Mouse (Mus musculus): ENCODE data around the gene Gab2. TPM values are rescaled to one million over a fixed set of nuclear protein-coding genes. Genes with fewer than 3 reads are reported as not detected.

Gab2 gene
- polyA plus RNA-seq, 1 experiment from 2014 or later, result 6.6 TPM

DNA sequence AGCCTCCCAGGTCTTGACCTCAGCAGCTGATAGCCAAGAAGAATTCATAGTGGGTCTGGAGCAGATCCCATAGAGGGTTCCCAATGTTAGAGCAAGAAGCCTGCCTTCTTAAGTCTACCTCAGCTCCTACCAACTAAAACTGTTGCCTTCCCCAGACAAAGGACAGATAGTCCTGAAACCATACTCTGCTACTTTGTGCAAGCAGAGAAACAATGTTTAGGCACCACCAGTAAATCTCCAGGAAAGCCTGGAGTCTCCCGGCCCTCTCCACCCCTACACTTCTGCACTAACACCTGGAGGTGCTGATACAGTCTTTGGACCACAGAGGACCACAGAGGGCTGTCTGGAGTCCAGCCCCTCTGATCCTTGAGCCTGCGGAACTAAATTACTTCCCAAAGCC lies 263.3 kb downstream of the Gab2 start:
- no peaks in the 10 kb centered on the region for H3K27me3 ChIP-seq (replicated peaks; ENCODE audit: control insufficient read depth, insufficient read depth, low read length)
- 84% methylated on average over 2 of the region's 2 CpGs for WGBS

DNA sequence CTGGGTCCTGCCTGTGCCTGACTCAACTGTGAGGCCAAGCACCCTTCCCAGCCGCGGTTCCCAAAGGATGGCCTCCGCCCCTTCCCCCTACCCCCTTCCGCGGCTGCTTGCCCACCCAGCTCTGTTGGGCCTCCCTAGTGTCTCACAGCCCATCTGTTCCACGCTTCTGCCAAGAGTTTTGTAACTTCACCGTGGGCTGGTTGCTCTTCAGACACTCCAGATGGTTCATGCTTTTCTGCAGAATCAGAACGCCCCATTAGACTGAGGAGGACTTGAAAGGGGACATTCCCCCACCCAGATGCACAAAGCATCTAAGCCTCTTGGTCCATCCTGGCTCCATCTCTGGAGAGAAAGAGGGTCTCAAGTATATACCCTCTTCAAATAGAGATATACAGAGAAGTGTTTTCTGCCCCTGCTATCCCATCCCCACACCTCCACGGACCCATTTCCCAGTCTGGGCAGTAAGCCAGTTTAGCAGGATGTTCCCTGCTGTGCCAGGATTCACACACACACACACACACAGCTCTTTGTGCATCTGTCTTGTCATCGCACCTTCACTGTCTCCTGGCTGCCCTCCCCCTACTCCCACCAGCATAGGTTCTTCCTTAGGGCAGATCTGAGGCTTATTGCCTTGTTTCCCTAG lies 264.0 kb downstream of the Gab2 start:
- H3K9me3 ChIP-seq (ENCODE audit: control insufficient read depth, low read length), result no peaks in the 10 kb centered on the region
- no peaks in the 10 kb centered on the region for H3K36me3 ChIP-seq (ENCODE audit: control insufficient read depth, insufficient read depth, low read length)
- no peaks in the 10 kb centered on the region for H3K27me3 ChIP-seq (replicated peaks; ENCODE audit: control insufficient read depth, insufficient read depth, low read length)
- ATAC-seq (replicated peaks; ENCODE audit: low FRiP score) (no peak), DNase-seq (ENCODE audit: low spot score) (no peak)
- no peak overlapping the region for H3K27ac ChIP-seq (ENCODE audit: low read depth, low read length)
- H3K4me1 ChIP-seq (replicated peaks; ENCODE audit: control insufficient read depth, insufficient read depth, low read length), result peaks cover 10% of the 10 kb centered on the region; the same call in 1 of the 2 replicates
- no peak overlapping the region for H3K4me2 ChIP-seq
- no peak overlapping the region for H3K9ac ChIP-seq (ENCODE audit: low read depth, low read length)
- WGBS, result 66% methylated on average over 10 of the region's 10 CpGs
- no peak overlapping the region for H3K4me3 ChIP-seq (ENCODE audit: low read depth, low read length)

More for the DNA sequence above, 263.3 kb downstream of the Gab2 start:
- DNase-seq (ENCODE audit: low spot score) (no peak), ATAC-seq (replicated peaks; ENCODE audit: low FRiP score) (no peak)
- H3K36me3 ChIP-seq (ENCODE audit: control insufficient read depth, insufficient read depth, low read length), result no peaks in the 10 kb centered on the region
- H3K9me3 ChIP-seq (ENCODE audit: control insufficient read depth, low read length), result no peaks in the 10 kb centered on the region
- H3K4me2 ChIP-seq, result no peak overlapping the region
- H3K9ac ChIP-seq (ENCODE audit: low read depth, low read length), result no peak overlapping the region
- no peak overlapping the region for H3K27ac ChIP-seq (ENCODE audit: low read depth, low read length)
- no peak overlapping the region for H3K4me3 ChIP-seq (ENCODE audit: low read depth, low read length)
- peaks cover 10% of the 10 kb centered on the region; the same call in 1 of the 2 replicates for H3K4me1 ChIP-seq (replicated peaks; ENCODE audit: control insufficient read depth, insufficient read depth, low read length)

DNA sequence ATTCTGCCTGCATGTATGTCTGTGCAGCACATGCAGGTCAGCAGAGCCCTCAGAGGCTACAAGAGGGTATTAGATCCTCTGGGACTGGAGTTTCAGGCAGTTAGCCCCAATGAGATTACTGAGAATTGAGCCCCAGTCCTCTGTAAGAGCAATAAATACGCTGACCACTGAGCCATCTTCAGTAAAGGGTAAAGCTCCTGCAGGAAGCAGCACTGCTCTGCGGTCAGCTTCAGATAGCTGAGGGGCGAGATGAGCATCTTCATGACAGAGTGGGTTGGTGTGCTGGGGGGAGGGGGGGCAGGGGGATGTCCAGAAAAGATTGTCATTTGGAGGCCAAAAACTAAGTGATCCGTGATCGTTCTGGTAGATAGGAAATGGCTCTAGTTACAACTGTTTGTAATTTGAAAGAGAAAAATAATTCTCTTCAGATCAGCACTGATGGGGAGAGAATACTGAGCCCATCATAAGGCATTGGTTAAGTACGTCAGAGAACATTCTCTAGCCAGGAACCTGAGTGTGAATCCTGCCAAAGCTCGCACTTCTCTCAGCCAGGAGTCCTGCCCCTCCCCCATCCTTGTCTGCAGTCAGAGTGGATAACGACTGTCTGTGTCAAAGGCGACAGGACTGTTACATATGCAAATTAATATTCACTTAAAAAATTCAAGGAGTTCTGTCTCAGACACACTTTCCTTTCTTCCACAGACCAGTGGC lies 264.9 kb downstream of the Gab2 start:
- no peak for DNase-seq (ENCODE audit: low spot score)
- Histone ChIP-seq H3K27ac (ENCODE audit: low read depth, low read length) (peak overlapping the region; percentile 9; the same call in 1 of the 2 replicates), H3K4me1 (replicated peaks; ENCODE audit: control insufficient read depth, insufficient read depth, low read length) (peaks cover 10% of the 10 kb centered on the region; the same call in 1 of the 2 replicates), H3K4me2 (peak overlapping the region; percentile 15; the same call in 1 of the 2 replicates), H3K9ac (ENCODE audit: low read depth, low read length) (no peak overlapping the region), H3K36me3 (ENCODE audit: control insufficient read depth, insufficient read depth, low read length) (no peaks in the 10 kb centered on the region), H3K4me3 (ENCODE audit: low read depth, low read length) (no peak overlapping the region), H3K9me3 (ENCODE audit: control insufficient read depth, low read length) (no peaks in the 10 kb centered on the region), H3K27me3 (replicated peaks; ENCODE audit: control insufficient read depth, insufficient read depth, low read length) (no peaks in the 10 kb centered on the region)
- WGBS, result 52% methylated on average over 9 of the region's 9 CpGs
- peak; percentile 43 for ATAC-seq (replicated peaks; ENCODE audit: low FRiP score)

DNA sequence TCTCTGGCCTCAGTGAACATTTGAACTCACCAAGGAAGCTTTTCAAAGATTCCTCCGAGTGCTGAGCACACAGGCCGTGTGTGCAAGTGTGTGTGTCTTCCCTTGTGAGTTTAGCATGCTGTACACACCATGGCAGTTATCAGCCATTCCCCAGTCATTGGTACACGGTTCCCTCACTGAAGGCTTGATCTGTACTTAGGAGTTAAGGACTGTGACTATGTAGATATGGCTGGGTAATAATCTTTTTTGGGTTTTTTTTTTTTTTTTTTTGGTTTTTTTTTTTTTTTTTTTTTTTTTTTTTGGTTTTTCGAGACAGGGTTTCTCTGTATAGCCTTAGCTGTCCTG lies 265.4 kb downstream of the Gab2 start:
- Histone ChIP-seq H3K4me1 (replicated peaks; ENCODE audit: control insufficient read depth, insufficient read depth, low read length) (peaks cover 5% of the 10 kb centered on the region; the same call in 1 of the 2 replicates), H3K4me3 (ENCODE audit: low read depth, low read length) (no peak overlapping the region), H3K36me3 (ENCODE audit: control insufficient read depth, insufficient read depth, low read length) (no peaks in the 10 kb centered on the region), H3K27ac (ENCODE audit: low read depth, low read length) (peak overlapping the region; percentile 9; the same call in 1 of the 2 replicates), H3K27me3 (replicated peaks; ENCODE audit: control insufficient read depth, insufficient read depth, low read length) (no peaks in the 10 kb centered on the region), H3K9me3 (ENCODE audit: control insufficient read depth, low read length) (no peaks in the 10 kb centered on the region), H3K9ac (ENCODE audit: low read depth, low read length) (no peak overlapping the region), H3K4me2 (peak overlapping the region; percentile 15; the same call in 1 of the 2 replicates)
- DNase-seq (ENCODE audit: low spot score) (no peak), ATAC-seq (replicated peaks; ENCODE audit: low FRiP score) (peak; percentile 87)
- WGBS, result 58% methylated on average over 4 of the region's 4 CpGs

DNA sequence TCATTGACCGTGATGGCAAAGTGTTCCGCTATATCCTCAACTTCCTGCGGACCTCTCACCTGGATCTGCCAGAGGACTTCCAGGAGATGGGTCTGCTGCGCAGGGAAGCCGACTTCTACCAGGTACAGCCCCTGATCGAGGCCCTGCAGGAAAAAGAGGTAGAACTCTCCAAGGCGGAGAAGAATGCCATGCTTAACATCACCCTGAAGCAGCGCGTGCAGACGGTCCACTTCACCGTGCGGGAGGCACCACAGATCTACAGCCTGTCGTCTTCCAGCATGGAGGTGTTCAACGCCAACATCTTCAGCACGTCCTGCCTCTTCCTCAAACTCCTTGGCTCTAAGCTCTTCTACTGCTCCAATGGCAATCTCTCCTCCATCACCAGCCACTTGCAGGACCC lies 266.1 kb downstream of the Gab2 start:
- H3K9me3 ChIP-seq (ENCODE audit: control insufficient read depth, low read length), result no peaks in the 10 kb centered on the region
- H3K36me3 ChIP-seq (ENCODE audit: control insufficient read depth, insufficient read depth, low read length), result no peaks in the 10 kb centered on the region
- ATAC-seq (replicated peaks; ENCODE audit: low FRiP score) (no peak), DNase-seq (ENCODE audit: low spot score) (no peak)
- WGBS, result 93% methylated on average over 15 of the region's 15 CpGs
- no peak overlapping the region for H3K27ac ChIP-seq (ENCODE audit: low read depth, low read length)
- no peak overlapping the region for H3K4me2 ChIP-seq
- H3K9ac ChIP-seq (ENCODE audit: low read depth, low read length), result no peak overlapping the region
- no peak overlapping the region for H3K4me3 ChIP-seq (ENCODE audit: low read depth, low read length)
- H3K4me1 ChIP-seq (replicated peaks; ENCODE audit: control insufficient read depth, insufficient read depth, low read length), result 0 out of 2 replicates have a peak, but pooled peaks cover 5% of the 10 kb centered on the region
- no peaks in the 10 kb centered on the region for H3K27me3 ChIP-seq (replicated peaks; ENCODE audit: control insufficient read depth, insufficient read depth, low read length)

DNA sequence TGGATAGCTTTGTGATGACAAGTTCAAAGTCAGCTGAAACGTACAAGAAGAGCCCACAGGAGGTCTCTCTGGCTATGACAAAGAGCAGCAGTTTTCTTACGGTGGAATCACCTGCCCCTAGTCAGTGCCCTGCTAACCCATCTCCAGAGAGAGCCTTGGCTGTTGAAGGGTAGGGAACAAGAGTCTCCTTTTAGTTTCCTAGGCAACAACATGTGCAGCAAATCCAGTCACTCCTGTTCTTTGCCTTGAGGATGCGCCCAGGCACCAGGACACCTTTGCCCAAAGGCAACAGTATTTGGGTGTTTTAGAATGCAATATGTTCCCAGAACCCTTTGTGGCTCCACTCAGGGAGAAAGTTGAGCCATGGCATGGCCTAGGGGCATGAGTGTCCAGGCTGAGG lies 266.9 kb downstream of the Gab2 start:
- Histone ChIP-seq H3K4me1 (replicated peaks; ENCODE audit: control insufficient read depth, insufficient read depth, low read length) (0 out of 2 replicates have a peak, but pooled peaks cover 5% of the 10 kb centered on the region), H3K9ac (ENCODE audit: low read depth, low read length) (no peak overlapping the region), H3K27ac (ENCODE audit: low read depth, low read length) (no peak overlapping the region), H3K4me3 (ENCODE audit: low read depth, low read length) (no peak overlapping the region), H3K27me3 (replicated peaks; ENCODE audit: control insufficient read depth, insufficient read depth, low read length) (no peaks in the 10 kb centered on the region), H3K4me2 (no peak overlapping the region), H3K36me3 (ENCODE audit: control insufficient read depth, insufficient read depth, low read length) (no peaks in the 10 kb centered on the region), H3K9me3 (ENCODE audit: control insufficient read depth, low read length) (no peaks in the 10 kb centered on the region)
- WGBS, result 81% methylated on average over 3 of the region's 3 CpGs
- ATAC-seq (replicated peaks; ENCODE audit: low FRiP score), result no peak
- DNase-seq (ENCODE audit: low spot score), result no peak

DNA sequence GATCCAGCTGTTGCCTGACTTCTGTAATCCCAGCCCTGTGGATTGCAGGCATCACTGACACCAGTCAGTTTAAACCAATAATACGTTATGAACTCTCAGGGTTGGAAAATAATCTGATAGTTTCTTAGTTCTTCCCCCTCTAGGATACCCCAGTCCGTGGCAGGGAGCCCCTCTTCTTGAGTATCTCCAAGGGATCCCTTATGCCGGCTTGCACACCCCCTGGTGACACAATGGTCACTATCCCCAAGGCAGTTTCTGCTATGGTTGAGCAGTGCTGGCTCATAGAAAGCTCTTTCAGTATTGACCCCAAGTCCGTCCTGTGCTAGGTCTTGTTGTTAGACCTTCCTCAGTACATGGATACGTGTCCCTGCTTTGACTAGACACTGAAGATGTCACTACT lies 267.4 kb downstream of the Gab2 start:
- no peaks in the 10 kb centered on the region for H3K9me3 ChIP-seq (ENCODE audit: control insufficient read depth, low read length)
- H3K4me2 ChIP-seq, result no peak overlapping the region
- H3K36me3 ChIP-seq (ENCODE audit: control insufficient read depth, insufficient read depth, low read length), result no peaks in the 10 kb centered on the region
- ATAC-seq (replicated peaks; ENCODE audit: low FRiP score) (no peak), DNase-seq (ENCODE audit: low spot score) (no peak)
- H3K9ac ChIP-seq (ENCODE audit: low read depth, low read length), result no peak overlapping the region
- H3K4me3 ChIP-seq (ENCODE audit: low read depth, low read length), result no peak overlapping the region
- H3K4me1 ChIP-seq (replicated peaks; ENCODE audit: control insufficient read depth, insufficient read depth, low read length), result 0 out of 2 replicates have a peak, but pooled peaks cover 5% of the 10 kb centered on the region
- H3K27me3 ChIP-seq (replicated peaks; ENCODE audit: control insufficient read depth, insufficient read depth, low read length), result no peaks in the 10 kb centered on the region
- 79% methylated on average over 5 of the region's 5 CpGs for WGBS
- no peak overlapping the region for H3K27ac ChIP-seq (ENCODE audit: low read depth, low read length)

DNA sequence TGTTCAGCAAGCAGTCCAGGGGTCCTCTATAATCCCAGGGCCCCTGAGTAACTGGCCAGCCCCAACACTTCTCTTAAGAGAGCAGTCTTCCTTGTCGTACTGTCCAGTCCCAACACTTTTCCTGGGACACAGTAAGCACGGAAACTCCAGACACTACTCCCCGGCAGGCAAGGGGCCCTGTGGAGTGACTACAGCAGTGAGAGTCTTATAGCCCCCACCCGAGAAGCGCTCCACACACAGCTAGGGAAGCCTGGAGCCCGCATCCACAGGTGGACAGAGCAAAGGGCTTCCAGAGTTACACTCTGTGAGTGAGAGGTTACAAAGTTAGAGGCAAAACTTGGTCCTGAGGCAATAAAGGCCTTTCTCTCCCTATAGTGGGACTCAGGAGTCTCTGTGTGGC lies 268.1 kb downstream of the Gab2 start:
- ATAC-seq (replicated peaks; ENCODE audit: low FRiP score) (no peak), DNase-seq (ENCODE audit: low spot score) (no peak)
- WGBS, result 81% methylated on average over 6 of the region's 6 CpGs
- no peak overlapping the region for H3K4me2 ChIP-seq
- no peaks in the 10 kb centered on the region for H3K27me3 ChIP-seq (replicated peaks; ENCODE audit: control insufficient read depth, insufficient read depth, low read length)
- H3K4me1 ChIP-seq (replicated peaks; ENCODE audit: control insufficient read depth, insufficient read depth, low read length), result 0 out of 2 replicates have a peak, but pooled peaks cover 5% of the 10 kb centered on the region
- no peak overlapping the region for H3K4me3 ChIP-seq (ENCODE audit: low read depth, low read length)
- no peak overlapping the region for H3K27ac ChIP-seq (ENCODE audit: low read depth, low read length)
- no peaks in the 10 kb centered on the region for H3K9me3 ChIP-seq (ENCODE audit: control insufficient read depth, low read length)
- no peak overlapping the region for H3K9ac ChIP-seq (ENCODE audit: low read depth, low read length)
- no peaks in the 10 kb centered on the region for H3K36me3 ChIP-seq (ENCODE audit: control insufficient read depth, insufficient read depth, low read length)

DNA sequence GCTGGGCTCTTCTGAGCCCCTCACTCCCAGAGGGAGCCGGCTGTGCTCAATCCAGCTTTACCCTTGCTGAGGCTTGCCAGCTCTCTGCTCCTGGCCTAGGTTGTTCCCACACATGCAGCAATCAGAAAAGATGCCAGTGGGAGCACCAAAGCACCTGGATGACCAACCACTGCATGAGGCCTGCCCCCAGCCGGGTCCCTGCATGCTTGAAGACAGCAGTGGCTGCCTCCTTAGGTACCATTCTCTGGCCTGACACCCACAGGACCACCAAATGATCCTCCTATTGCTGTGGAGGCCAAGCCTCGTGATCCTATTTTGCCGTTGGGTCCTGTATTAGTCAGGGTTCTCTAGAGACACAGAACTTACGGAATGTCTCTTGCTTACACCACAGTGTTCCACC lies 269.5 kb downstream of the Gab2 start:
- Histone ChIP-seq H3K4me2 (no peak overlapping the region), H3K36me3 (ENCODE audit: control insufficient read depth, insufficient read depth, low read length) (no peaks in the 10 kb centered on the region), H3K9me3 (ENCODE audit: control insufficient read depth, low read length) (no peaks in the 10 kb centered on the region), H3K9ac (ENCODE audit: low read depth, low read length) (no peak overlapping the region), H3K4me1 (replicated peaks; ENCODE audit: control insufficient read depth, insufficient read depth, low read length) (peaks cover 5% of the 10 kb centered on the region; the same call in 1 of the 2 replicates), H3K27ac (ENCODE audit: low read depth, low read length) (no peak overlapping the region), H3K27me3 (replicated peaks; ENCODE audit: control insufficient read depth, insufficient read depth, low read length) (no peaks in the 10 kb centered on the region), H3K4me3 (ENCODE audit: low read depth, low read length) (no peak overlapping the region)
- no peak for ATAC-seq (replicated peaks; ENCODE audit: low FRiP score)
- 83% methylated on average over 5 of the region's 5 CpGs for WGBS
- no peak for DNase-seq (ENCODE audit: low spot score)

All from liver, embryonic 11.5 days (tissue).